Mouse (Mus musculus): ENCODE results near the gene Fam13a. TPM values are rescaled to one million over a fixed set of nuclear protein-coding genes. Genes with fewer than 3 reads are reported as not detected.

Fam13a gene
- total RNA-seq, 2 experiments from 2014 or later = 8.6 to 12.1 TPM

GRCm38 (mm10) chr6:58932515-58933188 is 91.7 kb downstream of the Fam13a start:
- no peak for DNase-seq

GRCm38 (mm10) chr6:58931149-58931548 is 93.2 kb downstream of the Fam13a start:
- no peak for DNase-seq

- DNase-seq = peak; percentile 74
Observed at GRCm38 (mm10) chr6:58929911-58930431, 94.4 kb downstream of the Fam13a start.

GRCm38 (mm10) chr6:58927881-58928280 is 96.5 kb downstream of the Fam13a start:
- DNase-seq = peak; percentile 66

GRCm38 (mm10) chr6:58922511-58922910 is 101.8 kb downstream of the Fam13a start:
- DNase-seq = no peak

- DNase-seq = no peak
Observed at GRCm38 (mm10) chr6:58921623-58922022, 102.7 kb downstream of the Fam13a start.

GRCm38 (mm10) chr6:58920735-58921134 is 103.6 kb downstream of the Fam13a start:
- no peak for DNase-seq

GRCm38 (mm10) chr6:58916498-58916897 is 107.9 kb downstream of the Fam13a start:
- DNase-seq = no peak

GRCm38 (mm10) chr6:58913971-58914370 is 110.4 kb downstream of the Fam13a start:
- DNase-seq = no peak

- no peak for DNase-seq
Observed at GRCm38 (mm10) chr6:58913551-58913950, 110.8 kb downstream of the Fam13a start.

GRCm38 (mm10) chr6:58912842-58913241 is 111.5 kb downstream of the Fam13a start:
- no peak for DNase-seq

- DNase-seq = no peak
Observed at GRCm38 (mm10) chr6:58907791-58908190, 116.6 kb downstream of the Fam13a start.

GRCm38 (mm10) chr6:58907336-58907735 is 117.0 kb downstream of the Fam13a start:
- no peak for DNase-seq

- DNase-seq = peak; percentile 18
Observed at GRCm38 (mm10) chr6:58906852-58907261, 117.5 kb downstream of the Fam13a start, which contains the start of gene Nap1l5. Gene Nap1l5 (minus strand): TSS chr6:58907076.

GRCm38 (mm10) chr6:58904551-58904950 is 119.8 kb downstream of the Fam13a start:
- DNase-seq = no peak

- peak; percentile 14 for DNase-seq
Observed at GRCm38 (mm10) chr6:58903171-58903570, 121.2 kb downstream of the Fam13a start.

GRCm38 (mm10) chr6:58900536-58900935 is 123.8 kb downstream of the Fam13a start:
- no peak for DNase-seq

GRCm38 (mm10) chr6:58899076-58899475 is 125.3 kb downstream of the Fam13a start:
- DNase-seq = no peak

- DNase-seq = peak; percentile 30
Observed at GRCm38 (mm10) chr6:58896648-58897047, 127.7 kb downstream of the Fam13a start.

- no peak for DNase-seq
Observed at GRCm38 (mm10) chr6:58894994-58895393, 129.4 kb downstream of the Fam13a start.

GRCm38 (mm10) chr6:58893307-58893706 is 131.0 kb downstream of the Fam13a start:
- no peak for DNase-seq

- no peak for DNase-seq
Observed at GRCm38 (mm10) chr6:58889917-58890316, 134.4 kb downstream of the Fam13a start.

- DNase-seq = no peak
Observed at GRCm38 (mm10) chr6:58882271-58882670, 142.1 kb downstream of the Fam13a start.
